Mouse (Mus musculus): Measurements from ENCODE around the gene Gm20431. TPM values are rescaled to one million over a fixed set of nuclear protein-coding genes. Genes with fewer than 3 reads are reported as not detected.
A peak's percentile ranks its signal among the peaks of the same experiment; 100 is the strongest.

Gene Gm20431
- polyA plus RNA-seq, 1 experiment from 2014 or later = 10.8 TPM

DNA sequence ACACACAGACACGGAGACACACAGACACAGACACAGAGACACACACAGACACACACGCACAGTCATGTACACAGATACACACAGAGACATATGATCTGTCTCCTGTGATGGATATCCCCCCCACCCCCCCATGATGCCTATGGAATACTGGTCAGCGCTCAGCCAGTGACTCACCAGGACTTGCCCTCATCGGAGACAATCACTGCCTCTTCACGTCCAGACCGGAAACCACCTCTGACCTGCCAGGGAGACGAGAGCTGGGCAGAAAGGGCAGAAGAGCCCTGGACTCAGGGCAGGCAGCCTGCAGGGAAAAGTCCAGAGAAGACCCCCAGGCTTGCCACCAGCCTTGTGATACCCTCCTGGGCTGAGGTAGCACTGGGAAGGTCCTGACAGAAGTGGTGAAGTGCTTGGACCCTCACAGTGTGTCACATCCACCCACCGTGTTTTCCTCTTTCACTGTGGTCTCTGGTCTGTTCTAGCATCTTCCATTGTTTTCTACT lies 85.1 kb downstream of the Gm20431 start:
- Histone ChIP-seq H3K4me1 (0 out of 2 replicates have a peak, but pooled peaks cover 6% of the 10 kb centered on the region), H3K4me2 (replicated peaks) (no peak overlapping the region), H3K4me3 (no peak overlapping the region), H3K9me3 (no peaks in the 10 kb centered on the region), H3K27ac (no peak overlapping the region), H3K9ac (no peak overlapping the region), H3K36me3 (no peaks in the 10 kb centered on the region), H3K27me3 (no peaks in the 10 kb centered on the region)
- no peak for ATAC-seq (ENCODE audit: insufficient number of reproducible peaks, insufficient read depth, low FRiP score, low TSS enrichment)
- WGBS = 79% methylated on average over 8 of the region's 8 CpGs

GRCm38 (mm10) chr2:167575581-167575980 lies 85.7 kb downstream of the Gm20431 start:
- 77% methylated on average over 7 of the region's 7 CpGs for WGBS
- no peak overlapping the region for H3K9ac ChIP-seq
- no peak overlapping the region for H3K4me2 ChIP-seq (replicated peaks)
- no peak for ATAC-seq (ENCODE audit: insufficient number of reproducible peaks, insufficient read depth, low FRiP score, low TSS enrichment)
- no peaks in the 10 kb centered on the region for H3K27me3 ChIP-seq
- no peak overlapping the region for H3K27ac ChIP-seq
- no peaks in the 10 kb centered on the region for H3K36me3 ChIP-seq
- 0 out of 2 replicates have a peak, but pooled peaks cover 6% of the 10 kb centered on the region for H3K4me1 ChIP-seq
- no peaks in the 10 kb centered on the region for H3K9me3 ChIP-seq
- no peak overlapping the region for H3K4me3 ChIP-seq

DNA sequence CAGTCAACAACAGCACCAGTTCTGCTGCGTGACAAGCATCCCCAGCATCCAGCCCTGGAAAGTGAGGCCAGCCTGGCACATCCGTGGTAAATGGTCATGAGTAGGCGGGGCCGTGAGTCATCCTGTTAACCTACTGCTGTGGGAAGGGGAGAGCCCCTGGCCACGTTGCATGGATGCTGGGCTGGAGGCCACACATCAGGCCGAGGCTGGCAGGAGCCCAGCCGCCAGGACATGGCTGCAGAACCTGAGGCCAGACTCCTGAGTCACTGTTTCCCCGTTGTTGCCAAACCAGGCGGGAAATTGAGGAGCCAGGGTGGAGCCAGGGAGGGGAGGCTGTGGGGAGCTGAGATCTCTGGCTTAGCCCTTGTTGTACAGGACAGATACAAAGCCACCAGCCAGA lies 86.5 kb downstream of the Gm20431 start:
- no peak overlapping the region for H3K4me2 ChIP-seq (replicated peaks)
- ATAC-seq (ENCODE audit: insufficient number of reproducible peaks, insufficient read depth, low FRiP score, low TSS enrichment) = no peak
- H3K4me3 ChIP-seq = no peak overlapping the region
- H3K9ac ChIP-seq = no peak overlapping the region
- no peaks in the 10 kb centered on the region for H3K27me3 ChIP-seq
- no peaks in the 10 kb centered on the region for H3K36me3 ChIP-seq
- 63% methylated on average over 9 of the region's 9 CpGs for WGBS
- H3K9me3 ChIP-seq = no peaks in the 10 kb centered on the region
- no peak overlapping the region for H3K27ac ChIP-seq
- 0 out of 2 replicates have a peak, but pooled peaks cover 13% of the 10 kb centered on the region for H3K4me1 ChIP-seq

DNA sequence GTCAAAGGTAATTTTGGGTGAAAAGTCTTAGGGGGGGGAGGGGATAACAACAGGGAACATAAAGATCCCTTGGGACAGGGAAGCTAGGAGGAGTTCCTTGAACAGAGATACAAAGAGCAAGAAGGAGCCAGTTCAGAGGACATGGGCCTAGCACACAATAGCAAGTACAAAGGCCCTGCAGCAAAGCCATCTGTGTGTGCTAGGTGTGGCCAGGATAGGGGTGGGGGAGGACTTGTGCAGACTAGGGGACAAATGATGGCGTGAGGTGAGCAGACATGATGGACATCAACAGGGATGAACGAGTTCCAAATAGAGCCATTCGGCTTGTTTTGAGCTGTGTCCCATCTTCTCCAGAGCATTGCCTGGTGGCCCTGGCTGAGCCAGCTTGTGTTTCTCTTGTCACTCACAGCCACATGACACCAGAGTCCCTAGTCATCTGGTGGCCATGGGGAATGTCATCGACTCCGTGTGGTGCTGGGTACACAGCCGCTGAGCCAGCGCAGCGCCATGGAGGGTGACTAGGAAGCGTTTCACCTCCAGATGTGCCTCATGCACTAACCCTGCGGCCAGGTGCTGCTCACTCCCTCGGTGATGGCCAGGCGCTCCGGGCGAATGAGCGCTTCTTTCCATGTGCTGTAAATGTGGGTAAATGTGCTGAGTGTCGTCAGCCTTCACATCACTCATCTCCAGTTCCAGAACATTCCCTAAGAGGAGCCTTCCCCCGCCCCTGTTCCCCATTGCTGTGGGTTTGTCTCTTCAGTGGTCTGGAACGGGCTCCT lies 89.7 kb downstream of the Gm20431 start:
- no peaks in the 10 kb centered on the region for H3K27me3 ChIP-seq
- no peaks in the 10 kb centered on the region for H3K9me3 ChIP-seq
- H3K4me3 ChIP-seq = no peak overlapping the region
- WGBS = 84% methylated on average over 18 of the region's 18 CpGs
- H3K4me2 ChIP-seq (replicated peaks) = no peak overlapping the region
- no peaks in the 10 kb centered on the region for H3K36me3 ChIP-seq
- H3K9ac ChIP-seq = no peak overlapping the region
- H3K27ac ChIP-seq = no peak overlapping the region
- H3K4me1 ChIP-seq = 0 out of 2 replicates have a peak, but pooled peaks cover 13% of the 10 kb centered on the region
- ATAC-seq (ENCODE audit: insufficient number of reproducible peaks, insufficient read depth, low FRiP score, low TSS enrichment) = no peak

DNA sequence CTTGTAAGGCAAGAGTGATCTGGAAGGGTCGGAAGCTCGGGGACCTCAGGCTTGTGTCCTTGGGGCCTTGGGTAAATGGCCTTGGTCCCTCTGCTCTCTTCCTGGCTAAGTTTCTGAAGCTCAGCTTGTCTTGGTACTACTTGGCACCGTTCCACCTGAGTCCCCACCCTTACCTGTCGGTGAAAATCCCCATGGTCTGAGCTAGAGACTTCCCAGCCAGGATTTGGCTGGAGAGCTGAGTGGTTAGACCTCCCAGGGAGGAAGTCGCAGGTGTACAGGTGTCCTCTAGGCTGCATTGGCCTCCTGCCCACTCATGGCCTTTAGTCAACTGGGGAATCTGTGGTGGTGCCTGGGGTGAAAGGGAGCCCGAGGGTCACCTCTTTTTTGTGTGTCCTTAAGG lies 90.5 kb downstream of the Gm20431 start:
- no peak for ATAC-seq (ENCODE audit: insufficient number of reproducible peaks, insufficient read depth, low FRiP score, low TSS enrichment)
- no peak overlapping the region for H3K4me3 ChIP-seq
- no peaks in the 10 kb centered on the region for H3K36me3 ChIP-seq
- H3K9ac ChIP-seq = no peak overlapping the region
- H3K27ac ChIP-seq = 0 out of 2 replicates have a peak overlapping the region, but pooled peaks have one; percentile 69
- H3K4me1 ChIP-seq = peaks cover 16% of the 10 kb centered on the region; the same call in 1 of the 2 replicates
- no peak overlapping the region for H3K4me2 ChIP-seq (replicated peaks)
- H3K27me3 ChIP-seq = no peaks in the 10 kb centered on the region
- no peaks in the 10 kb centered on the region for H3K9me3 ChIP-seq
- whole genome bisulfite sequencing = 90% methylated on average over 6 of the region's 6 CpGs

DNA sequence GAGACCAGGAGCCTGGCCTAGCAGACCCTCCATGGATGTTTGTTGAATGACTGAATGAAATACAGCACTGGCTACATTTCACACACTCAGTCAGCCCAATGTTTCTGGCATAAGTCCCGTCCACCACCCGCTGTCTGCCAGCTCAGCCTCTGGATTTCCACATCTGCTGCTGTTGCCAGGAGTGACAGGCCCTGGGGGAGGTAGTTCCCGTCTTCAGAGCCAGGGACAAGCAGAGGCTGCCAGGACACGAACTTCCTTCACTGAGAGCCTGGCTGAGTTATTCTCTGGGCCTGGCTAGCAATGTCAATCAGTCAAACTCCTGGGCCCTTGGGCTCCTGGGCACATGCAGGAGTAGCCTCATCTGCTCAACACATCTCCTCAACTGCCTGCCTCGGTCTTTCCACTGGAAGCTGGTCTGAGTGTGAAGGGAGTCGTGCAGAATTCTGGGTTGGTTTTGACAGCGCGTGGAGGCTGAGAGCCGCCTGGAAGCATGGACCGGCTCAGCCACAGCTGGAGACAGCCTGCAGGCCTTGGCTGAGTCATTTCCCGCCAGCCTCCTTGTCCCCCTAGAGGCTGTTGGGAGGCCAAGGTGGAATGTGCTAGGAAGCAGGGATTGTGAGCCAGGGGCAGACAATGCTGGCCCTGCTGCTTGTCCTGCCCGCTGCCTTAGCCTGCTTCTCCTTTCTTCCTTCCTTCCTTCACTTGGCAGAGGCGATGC lies 91.2 kb downstream of the Gm20431 start:
- 54% methylated on average over 13 of the region's 13 CpGs for whole genome bisulfite sequencing

GRCm38 (mm10) chr2:167568112-167568511 lies 93.2 kb downstream of the Gm20431 start:
- no peaks in the 10 kb centered on the region for H3K27me3 ChIP-seq
- H3K4me1 ChIP-seq = peaks cover 43% of the 10 kb centered on the region
- no peak for ATAC-seq (ENCODE audit: insufficient number of reproducible peaks, insufficient read depth, low FRiP score, low TSS enrichment)
- no peaks in the 10 kb centered on the region for H3K9me3 ChIP-seq
- no peak overlapping the region for H3K4me3 ChIP-seq
- 73% methylated on average over 9 of the region's 9 CpGs for WGBS
- no peak overlapping the region for H3K4me2 ChIP-seq (replicated peaks)
- H3K27ac ChIP-seq = peak overlapping the region; percentile 54
- H3K36me3 ChIP-seq = no peaks in the 10 kb centered on the region
- no peak overlapping the region for H3K9ac ChIP-seq

More for the DNA sequence above, 91.2 kb downstream of the Gm20431 start:
- Histone ChIP-seq H3K27ac (peak overlapping the region; percentile 69), H3K9ac (no peak overlapping the region), H3K4me1 (peaks cover 23% of the 10 kb centered on the region), H3K27me3 (no peaks in the 10 kb centered on the region), H3K4me3 (no peak overlapping the region), H3K36me3 (no peaks in the 10 kb centered on the region), H3K4me2 (replicated peaks) (no peak overlapping the region), H3K9me3 (no peaks in the 10 kb centered on the region)
- no peak for ATAC-seq (ENCODE audit: insufficient number of reproducible peaks, insufficient read depth, low FRiP score, low TSS enrichment)

- Histone ChIP-seq H3K27ac (peak overlapping the region; percentile 95), H3K4me2 (replicated peaks) (peak overlapping the region; percentile 43), H3K27me3 (no peaks in the 10 kb centered on the region), H3K9me3 (no peaks in the 10 kb centered on the region), H3K9ac (peak overlapping the region; percentile 4; the same call in 1 of the 2 replicates), H3K4me1 (peaks cover 58% of the 10 kb centered on the region), H3K4me3 (0 out of 2 replicates have a peak overlapping the region, but pooled peaks have one; percentile 1), H3K36me3 (no peaks in the 10 kb centered on the region)
- ATAC-seq (ENCODE audit: insufficient number of reproducible peaks, insufficient read depth, low FRiP score, low TSS enrichment) = peak; percentile 76
- 3% methylated on average over 19 of the region's 19 CpGs for WGBS
Measured at GRCm38 (mm10) chr2:167565682-167566081, 95.6 kb downstream of the Gm20431 start.

DNA sequence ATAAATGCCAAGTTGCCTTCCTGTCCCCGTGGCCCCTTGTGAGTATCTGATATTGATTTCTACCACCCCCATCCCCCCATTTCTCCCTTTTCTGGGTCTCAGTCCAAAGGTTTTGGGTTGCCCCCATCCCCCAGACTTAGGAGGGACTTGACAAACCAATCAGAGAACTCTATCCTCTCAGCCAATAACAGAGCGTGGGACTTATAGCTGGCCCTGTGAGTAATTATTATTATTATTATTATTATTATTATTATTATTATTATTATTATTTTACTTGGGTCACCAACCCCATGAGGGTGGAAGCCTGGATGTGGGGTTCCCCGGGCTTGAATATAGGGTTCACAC lies 96.0 kb downstream of the Gm20431 start:
- peak overlapping the region; percentile 43 for H3K4me2 ChIP-seq (replicated peaks)
- peaks cover 60% of the 10 kb centered on the region for H3K4me1 ChIP-seq
- H3K27ac ChIP-seq = peak overlapping the region; percentile 95
- H3K27me3 ChIP-seq = no peaks in the 10 kb centered on the region
- no peaks in the 10 kb centered on the region for H3K9me3 ChIP-seq
- ATAC-seq (ENCODE audit: insufficient number of reproducible peaks, insufficient read depth, low FRiP score, low TSS enrichment) = no peak
- H3K4me3 ChIP-seq = no peak overlapping the region
- no peaks in the 10 kb centered on the region for H3K36me3 ChIP-seq
- 54% methylated on average over 3 of the region's 3 CpGs for WGBS
- H3K9ac ChIP-seq = no peak overlapping the region

GRCm38 (mm10) chr2:167564551-167565311 lies 96.6 kb downstream of the Gm20431 start:
- Histone ChIP-seq H3K27ac (peak overlapping the region; percentile 95), H3K9me3 (no peaks in the 10 kb centered on the region), H3K36me3 (no peaks in the 10 kb centered on the region), H3K27me3 (no peaks in the 10 kb centered on the region), H3K4me2 (replicated peaks) (no peak overlapping the region; the same call in 1 of the 2 replicates), H3K4me1 (peaks cover 60% of the 10 kb centered on the region), H3K9ac (no peak overlapping the region), H3K4me3 (no peak overlapping the region)
- no peak for ATAC-seq (ENCODE audit: insufficient number of reproducible peaks, insufficient read depth, low FRiP score, low TSS enrichment)
- WGBS = 66% methylated on average over 13 of the region's 13 CpGs

DNA sequence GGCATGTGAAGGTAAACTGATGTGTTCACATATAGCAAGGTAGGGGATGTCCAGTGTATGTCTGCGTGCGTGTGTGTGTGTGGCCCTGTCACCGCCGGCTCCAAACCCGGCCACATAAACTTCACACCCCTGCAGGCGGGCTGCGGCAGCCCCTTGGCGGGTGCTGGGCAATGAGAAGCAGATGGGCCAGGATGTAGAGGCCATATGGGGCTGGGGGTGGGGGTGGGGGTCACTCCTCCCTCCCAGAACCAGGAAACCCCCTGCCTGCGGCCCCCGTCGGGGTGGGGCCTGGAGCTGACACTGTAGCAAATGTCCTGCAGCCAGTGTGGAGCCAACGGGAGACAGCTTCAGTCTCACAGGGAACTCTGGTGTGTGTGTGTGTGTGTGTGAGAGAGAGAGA lies 97.6 kb downstream of the Gm20431 start:
- H3K27me3 ChIP-seq = no peaks in the 10 kb centered on the region
- H3K9ac ChIP-seq = no peak overlapping the region
- ATAC-seq (ENCODE audit: insufficient number of reproducible peaks, insufficient read depth, low FRiP score, low TSS enrichment) = peak; percentile 50
- peak overlapping the region; percentile 17; the same call in 1 of the 2 replicates for H3K4me2 ChIP-seq (replicated peaks)
- H3K27ac ChIP-seq = peak overlapping the region; percentile 95
- no peaks in the 10 kb centered on the region for H3K36me3 ChIP-seq
- no peaks in the 10 kb centered on the region for H3K9me3 ChIP-seq
- WGBS = 21% methylated on average over 12 of the region's 12 CpGs
- H3K4me1 ChIP-seq = peaks cover 68% of the 10 kb centered on the region
- H3K4me3 ChIP-seq = no peak overlapping the region
